Mouse (Mus musculus): ENCODE measurements around the gene Nek6. TPM values are rescaled to one million over a fixed set of nuclear protein-coding genes. Genes with fewer than 3 reads are reported as not detected.

The Nek6 gene
- polyA plus RNA-seq, 1 experiment from 2014 or later, result 181 TPM

DNA sequence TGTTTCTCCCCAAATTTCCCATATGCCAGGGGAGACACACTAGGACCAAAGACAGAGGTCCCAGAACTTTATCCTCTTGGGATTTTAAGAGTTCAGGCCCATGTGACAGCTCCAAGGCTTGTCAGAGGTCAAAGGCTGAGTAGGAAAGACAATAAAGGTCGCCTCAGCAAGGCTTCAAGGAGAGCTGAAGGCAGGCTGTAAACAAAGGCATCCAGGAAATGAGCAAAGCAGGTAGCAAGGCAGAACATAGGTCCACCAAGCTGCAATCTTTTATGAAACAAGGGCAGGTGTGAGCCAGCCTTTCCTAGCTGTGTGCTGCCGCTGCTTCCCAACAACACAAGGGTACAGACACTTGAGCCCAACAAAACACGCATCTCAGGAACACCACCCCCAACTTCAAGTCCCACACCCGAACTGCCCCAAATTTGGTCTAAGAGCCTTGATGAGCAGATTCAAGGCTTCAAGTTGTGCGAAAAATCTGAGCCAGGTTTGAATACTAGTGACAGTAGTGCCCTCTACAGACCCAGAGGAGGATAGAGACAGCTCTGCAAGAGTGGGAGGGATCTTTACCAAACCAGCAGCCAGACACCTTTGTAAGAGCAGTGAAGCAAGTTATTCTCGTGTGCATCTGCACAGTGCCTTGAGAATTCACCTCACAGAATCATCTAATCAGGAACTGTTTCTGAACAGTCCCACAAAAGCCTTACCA, 80.5 kb downstream of the Nek6 start:
- 0 out of 2 replicates have a peak, but pooled peaks cover 5% of the 10 kb centered on the region for H3K4me1 ChIP-seq
- H3K36me3 ChIP-seq, result peaks cover 47% of the 10 kb centered on the region
- no peak for ATAC-seq (ENCODE audit: low FRiP score, low read depth)
- H3K27ac ChIP-seq, result no peak overlapping the region
- H3K9me3 ChIP-seq, result no peaks in the 10 kb centered on the region
- H3K4me3 ChIP-seq, result no peak overlapping the region
- no peak overlapping the region for H3K4me2 ChIP-seq (replicated peaks)
- H3K27me3 ChIP-seq, result no peaks in the 10 kb centered on the region
- H3K9ac ChIP-seq, result no peak overlapping the region
- 70% methylated on average over 6 of the region's 6 CpGs for WGBS

DNA sequence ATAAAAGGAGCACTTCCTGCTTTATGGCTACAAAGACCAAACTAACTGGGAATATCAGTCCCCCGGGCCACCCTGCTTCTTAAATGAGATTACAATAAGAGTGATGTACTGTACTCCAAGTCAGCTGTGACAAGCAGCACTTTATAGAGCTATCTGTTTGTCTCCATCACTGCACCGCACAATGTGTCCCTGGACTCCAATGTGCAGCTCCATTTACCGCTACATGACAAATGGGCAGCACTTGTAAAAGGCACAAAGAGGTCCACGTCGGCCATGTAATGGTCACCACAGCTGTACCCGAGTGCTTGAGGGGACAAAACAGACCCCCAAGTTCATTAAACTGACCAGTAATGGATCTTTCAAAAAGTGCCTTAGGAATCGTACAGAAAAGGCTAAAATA, 83.4 kb downstream of the Nek6 start:
- H3K36me3 ChIP-seq, result peaks cover 25% of the 10 kb centered on the region
- 65% methylated on average over 7 of the region's 7 CpGs for WGBS
- H3K9ac ChIP-seq, result no peak overlapping the region
- H3K27ac ChIP-seq, result no peak overlapping the region
- H3K4me1 ChIP-seq, result 0 out of 2 replicates have a peak, but pooled peaks cover 5% of the 10 kb centered on the region
- no peak overlapping the region for H3K4me3 ChIP-seq
- ATAC-seq (ENCODE audit: low FRiP score, low read depth), result no peak
- no peaks in the 10 kb centered on the region for H3K27me3 ChIP-seq
- H3K4me2 ChIP-seq (replicated peaks), result no peak overlapping the region
- no peaks in the 10 kb centered on the region for H3K9me3 ChIP-seq

DNA sequence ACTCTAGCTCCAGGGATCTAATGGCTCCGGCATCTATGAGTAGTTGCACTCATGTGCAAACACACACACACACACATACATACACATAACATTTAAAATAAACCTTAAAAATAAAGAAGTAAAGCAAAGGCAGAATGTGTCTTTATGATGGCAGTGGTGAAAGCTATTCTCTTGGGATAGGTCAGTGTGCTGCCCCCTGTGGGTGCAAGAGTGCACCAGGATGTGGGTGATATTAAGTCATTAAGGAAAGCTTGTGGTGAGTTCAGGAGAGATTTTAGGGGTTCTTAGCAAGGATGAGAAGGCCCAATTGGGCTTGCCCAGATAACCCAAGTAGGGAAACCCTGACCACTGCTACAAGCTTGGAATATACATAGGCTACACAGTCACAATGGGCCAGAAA, 86.5 kb downstream of the Nek6 start:
- Histone ChIP-seq H3K4me1 (peaks cover 7% of the 10 kb centered on the region; the same call in 1 of the 2 replicates), H3K27ac (no peak overlapping the region), H3K36me3 (peaks cover 24% of the 10 kb centered on the region), H3K9ac (no peak overlapping the region), H3K4me3 (no peak overlapping the region), H3K4me2 (replicated peaks) (no peak overlapping the region), H3K9me3 (no peaks in the 10 kb centered on the region), H3K27me3 (no peaks in the 10 kb centered on the region)
- no peak for ATAC-seq (ENCODE audit: low FRiP score, low read depth)
- 100% methylated on average over 1 of the region's 1 CpGs for WGBS

- no peak overlapping the region for H3K4me2 ChIP-seq (replicated peaks)
- no peak overlapping the region for H3K9ac ChIP-seq
- WGBS, result 98% methylated on average over 2 of the region's 2 CpGs
- no peaks in the 10 kb centered on the region for H3K9me3 ChIP-seq
- H3K4me3 ChIP-seq, result no peak overlapping the region
- ATAC-seq (ENCODE audit: low FRiP score, low read depth), result no peak
- no peaks in the 10 kb centered on the region for H3K27me3 ChIP-seq
- peaks cover 24% of the 10 kb centered on the region for H3K36me3 ChIP-seq
- no peak overlapping the region for H3K27ac ChIP-seq
- peaks cover 12% of the 10 kb centered on the region for H3K4me1 ChIP-seq
Observed at GRCm38 (mm10) chr2:38598395-38598794, 87.0 kb downstream of the Nek6 start.

- no peak for ATAC-seq (ENCODE audit: low FRiP score, low read depth)
- Histone ChIP-seq H3K4me3 (no peak overlapping the region), H3K4me1 (peaks cover 9% of the 10 kb centered on the region), H3K9ac (no peak overlapping the region), H3K36me3 (peaks cover 19% of the 10 kb centered on the region), H3K27me3 (no peaks in the 10 kb centered on the region), H3K27ac (no peak overlapping the region), H3K9me3 (no peaks in the 10 kb centered on the region), H3K4me2 (replicated peaks) (no peak overlapping the region)
Observed at GRCm38 (mm10) chr2:38600842-38601241, 89.4 kb downstream of the Nek6 start.

DNA sequence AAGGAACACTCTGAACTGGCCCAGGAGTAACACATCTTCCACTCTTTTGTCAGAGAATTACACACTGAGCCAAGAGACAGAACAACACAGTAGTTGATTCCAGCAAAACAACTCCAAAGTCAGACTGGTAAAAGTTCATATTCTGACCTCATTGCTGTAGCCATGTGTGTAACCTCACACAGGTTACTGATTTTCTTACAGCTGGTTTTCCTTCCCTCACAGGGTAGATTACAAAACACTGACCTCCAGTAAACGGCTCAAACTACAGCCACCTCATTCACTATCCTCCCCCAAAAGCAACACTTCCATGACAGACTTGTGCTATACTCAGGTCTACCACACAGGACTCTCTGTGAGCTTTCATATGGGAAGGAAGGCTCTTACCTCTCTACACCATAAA, 96.3 kb downstream of the Nek6 start:
- Histone ChIP-seq H3K9me3 (no peaks in the 10 kb centered on the region), H3K4me2 (replicated peaks) (no peak overlapping the region), H3K4me3 (no peak overlapping the region), H3K27me3 (no peaks in the 10 kb centered on the region), H3K4me1 (peaks cover 9% of the 10 kb centered on the region), H3K9ac (no peak overlapping the region), H3K27ac (no peak overlapping the region), H3K36me3 (peaks cover 43% of the 10 kb centered on the region)
- WGBS, result 70% methylated on average over 1 of the region's 1 CpGs
- no peak for ATAC-seq (ENCODE audit: low FRiP score, low read depth)

GRCm38 (mm10) chr2:38608831-38609309, 97.4 kb downstream of the Nek6 start:
- H3K27ac ChIP-seq, result no peak overlapping the region
- no peak overlapping the region for H3K4me3 ChIP-seq
- H3K9ac ChIP-seq, result no peak overlapping the region
- no peaks in the 10 kb centered on the region for H3K27me3 ChIP-seq
- no peaks in the 10 kb centered on the region for H3K4me1 ChIP-seq
- no peak for ATAC-seq (ENCODE audit: low FRiP score, low read depth)
- H3K36me3 ChIP-seq, result peaks cover 49% of the 10 kb centered on the region
- 85% methylated on average over 5 of the region's 5 CpGs for WGBS
- H3K4me2 ChIP-seq (replicated peaks), result no peak overlapping the region
- no peaks in the 10 kb centered on the region for H3K9me3 ChIP-seq

GRCm38 (mm10) chr2:38609310-38609709, 97.9 kb downstream of the Nek6 start:
- no peak for ATAC-seq (ENCODE audit: low FRiP score, low read depth)
- Histone ChIP-seq H3K36me3 (peaks cover 49% of the 10 kb centered on the region), H3K9ac (no peak overlapping the region), H3K9me3 (no peaks in the 10 kb centered on the region), H3K4me1 (no peaks in the 10 kb centered on the region), H3K4me2 (replicated peaks) (no peak overlapping the region), H3K27ac (no peak overlapping the region), H3K27me3 (no peaks in the 10 kb centered on the region), H3K4me3 (no peak overlapping the region)
- WGBS, result 89% methylated on average over 11 of the region's 11 CpGs

DNA sequence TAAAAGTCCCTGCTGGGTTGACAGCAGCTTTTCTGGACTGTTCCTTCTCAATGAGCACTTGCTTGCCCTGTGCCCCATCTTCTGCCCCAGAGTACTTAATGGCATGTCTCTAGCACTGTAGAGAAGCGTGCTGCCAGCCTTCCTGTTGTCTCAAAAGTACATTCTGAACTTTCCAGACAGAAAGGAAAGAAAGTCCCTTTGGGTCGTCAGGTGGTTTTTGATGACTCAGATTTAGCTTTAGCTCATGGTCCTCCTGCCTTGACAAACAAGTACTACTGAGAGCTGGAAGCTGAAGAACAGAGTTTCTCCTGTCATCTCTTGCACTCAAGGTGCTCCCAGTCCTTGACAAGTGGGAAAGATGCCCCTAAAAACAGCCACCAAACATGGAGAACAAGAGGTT, 98.7 kb downstream of the Nek6 start:
- H3K36me3 ChIP-seq, result peaks cover 49% of the 10 kb centered on the region

DNA sequence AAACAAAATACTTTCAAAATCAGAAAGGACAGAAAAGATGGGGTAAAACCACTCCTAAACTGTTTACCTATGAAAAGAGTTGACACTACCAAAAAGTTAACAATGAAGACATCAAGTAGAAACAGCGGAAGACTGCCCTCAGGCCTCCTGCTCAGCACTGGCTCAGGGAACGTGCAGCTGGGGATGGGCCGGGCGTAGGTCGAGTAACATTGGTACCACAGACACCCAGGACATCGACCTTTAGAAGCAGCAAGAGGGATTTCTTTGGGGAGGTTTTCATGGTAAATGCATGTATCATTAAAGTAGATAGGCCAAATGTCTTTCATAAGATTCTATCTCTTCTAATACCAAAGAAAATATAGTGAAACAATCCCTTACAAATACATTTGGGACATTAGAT, 101.2 kb downstream of the Nek6 start:
- no peaks in the 10 kb centered on the region for H3K27me3 ChIP-seq
- ATAC-seq (ENCODE audit: low FRiP score, low read depth), result no peak
- 92% methylated on average over 6 of the region's 6 CpGs for WGBS

More for the DNA sequence above, 98.7 kb downstream of the Nek6 start:
- no peak overlapping the region for H3K27ac ChIP-seq
- H3K9me3 ChIP-seq, result no peaks in the 10 kb centered on the region
- no peak overlapping the region for H3K9ac ChIP-seq
- WGBS, result 90% methylated on average over 2 of the region's 2 CpGs
- no peaks in the 10 kb centered on the region for H3K4me1 ChIP-seq
- no peak overlapping the region for H3K4me3 ChIP-seq
- no peak for ATAC-seq (ENCODE audit: low FRiP score, low read depth)
- no peak overlapping the region for H3K4me2 ChIP-seq (replicated peaks)
- H3K27me3 ChIP-seq, result no peaks in the 10 kb centered on the region

DNA sequence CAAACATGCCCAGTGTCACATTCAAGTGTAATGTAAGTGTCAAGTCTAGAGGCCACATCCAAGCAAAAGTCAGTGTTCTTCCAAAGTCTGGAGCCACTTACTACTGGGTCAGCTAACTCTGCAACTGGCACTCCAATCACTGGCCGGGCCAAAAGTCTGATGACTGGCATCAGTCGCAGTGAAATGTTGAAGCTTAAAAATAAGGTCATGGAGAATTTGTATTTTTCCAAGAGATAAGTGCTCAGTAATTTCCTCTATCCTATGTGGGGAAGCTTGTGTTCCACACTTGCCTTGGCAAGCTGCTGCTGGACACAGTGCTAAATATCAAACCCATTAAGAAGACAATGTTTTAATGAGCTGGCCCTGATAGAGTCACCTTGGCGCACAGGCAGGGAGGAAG, 102.1 kb downstream of the Nek6 start:
- H3K4me2 ChIP-seq (replicated peaks), result no peak overlapping the region
- WGBS, result 91% methylated on average over 3 of the region's 3 CpGs
- H3K4me3 ChIP-seq, result no peak overlapping the region
- no peak overlapping the region for H3K9ac ChIP-seq
- no peak overlapping the region for H3K27ac ChIP-seq
- no peaks in the 10 kb centered on the region for H3K9me3 ChIP-seq
- H3K36me3 ChIP-seq, result peaks cover 49% of the 10 kb centered on the region
- no peaks in the 10 kb centered on the region for H3K27me3 ChIP-seq
- ATAC-seq (ENCODE audit: low FRiP score, low read depth), result no peak
- no peaks in the 10 kb centered on the region for H3K4me1 ChIP-seq

More for the DNA sequence above, 101.2 kb downstream of the Nek6 start:
- no peak overlapping the region for H3K27ac ChIP-seq
- H3K9me3 ChIP-seq, result no peaks in the 10 kb centered on the region
- H3K9ac ChIP-seq, result no peak overlapping the region
- H3K4me3 ChIP-seq, result no peak overlapping the region
- H3K4me1 ChIP-seq, result no peaks in the 10 kb centered on the region
- H3K36me3 ChIP-seq, result peaks cover 48% of the 10 kb centered on the region
- H3K4me2 ChIP-seq (replicated peaks), result no peak overlapping the region

DNA sequence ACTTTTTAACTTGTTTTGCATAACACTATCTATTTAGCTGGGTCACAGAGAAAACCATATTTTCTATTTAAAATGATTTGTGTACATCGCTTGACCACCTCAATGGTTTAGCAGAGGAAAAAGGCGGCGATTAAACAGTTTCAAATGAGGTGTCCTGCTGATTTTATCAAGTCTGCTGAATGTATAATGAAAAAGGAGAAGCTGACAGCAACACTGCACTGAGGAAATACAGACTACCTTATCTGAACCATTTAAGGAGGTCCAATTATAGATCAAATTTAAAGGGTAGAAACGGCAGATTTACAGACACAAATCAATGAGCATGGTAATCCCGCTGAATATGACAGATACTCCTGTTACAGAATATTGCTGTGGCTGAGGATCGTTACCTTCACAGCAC, 103.0 kb downstream of the Nek6 start:
- Histone ChIP-seq H3K4me3 (no peak overlapping the region), H3K36me3 (peaks cover 45% of the 10 kb centered on the region), H3K9me3 (no peaks in the 10 kb centered on the region), H3K9ac (no peak overlapping the region), H3K4me1 (no peaks in the 10 kb centered on the region), H3K4me2 (replicated peaks) (no peak overlapping the region), H3K27ac (no peak overlapping the region), H3K27me3 (no peaks in the 10 kb centered on the region)
- ATAC-seq (ENCODE audit: low FRiP score, low read depth), result no peak
- 81% methylated on average over 6 of the region's 6 CpGs for WGBS

- no peaks in the 10 kb centered on the region for H3K27me3 ChIP-seq
- no peak overlapping the region for H3K4me2 ChIP-seq (replicated peaks)
- H3K4me3 ChIP-seq, result no peak overlapping the region
- H3K27ac ChIP-seq, result no peak overlapping the region
- no peaks in the 10 kb centered on the region for H3K4me1 ChIP-seq
- no peak for ATAC-seq (ENCODE audit: low FRiP score, low read depth)
- no peak overlapping the region for H3K9ac ChIP-seq
- H3K9me3 ChIP-seq, result no peaks in the 10 kb centered on the region
- H3K36me3 ChIP-seq, result peaks cover 41% of the 10 kb centered on the region
- WGBS, result 60% methylated on average over 4 of the region's 4 CpGs
Observed at GRCm38 (mm10) chr2:38616072-38616471, 104.6 kb downstream of the Nek6 start.

Data from limb, embryonic 13.5 days (tissue).